Mouse (Mus musculus) C2C12 (cell line): Measurements from ENCODE around the gene Akr1c18. TPM values are rescaled to one million over a fixed set of nuclear protein-coding genes. Genes with fewer than 3 reads are reported as not detected.

Experiments
- H3K27me3 ChIP-seq: one replicate; pipeline ENCODE4 v1.6.1; 2011; ENCODE audit not compliant: control insufficient read depth, insufficient read depth, insufficient read length
- H3K36me3 ChIP-seq: one replicate; pipeline ENCODE4 v1.6.1; 2011; ENCODE audit not compliant: control insufficient read depth, insufficient read depth
- H3K4me3 ChIP-seq: one replicate; pipeline ENCODE4 v1.5.1; 2011; ENCODE audit warnings: mild to moderate bottlenecking, control low read depth; ENCODE audit not compliant: poor library complexity, insufficient read depth, severe bottlenecking
- H3K79me2 ChIP-seq: one replicate; pipeline ENCODE4 v1.6.1; 2011; ENCODE audit not compliant: control insufficient read depth, insufficient read depth
- H3K79me3 ChIP-seq: one replicate; pipeline ENCODE4 v1.6.1; 2011; ENCODE audit warnings: low read depth, control low read depth
- H3ac ChIP-seq: one replicate; pipeline ENCODE3; 2011; ENCODE audit warnings: low read depth; ENCODE audit not compliant: control insufficient read depth, insufficient read length
- CEBPB ChIP-seq: IDR thresholded peaks from one replicate; pipeline ENCODE4 v1.6.1; 2011; ENCODE audit warnings: low read depth, mild to moderate bottlenecking, control low read depth, moderate library complexity
- CTCF ChIP-seq: IDR thresholded peaks from one replicate; pipeline ENCODE4 v1.5.1; 2011; ENCODE audit not compliant: control insufficient read depth, insufficient read depth, insufficient read length
- FOSL1 ChIP-seq: IDR thresholded peaks from one replicate; pipeline ENCODE4 v1.8.0; 2011; ENCODE audit warnings: mild to moderate bottlenecking, low read length; ENCODE audit not compliant: poor library complexity, insufficient read depth, severe bottlenecking
- MAX ChIP-seq: IDR thresholded peaks from one replicate; pipeline ENCODE4 v1.6.1; 2011; ENCODE audit warnings: mild to moderate bottlenecking, control low read depth
- MYOD1 ChIP-seq: IDR thresholded peaks from one replicate; pipeline ENCODE4 v1.6.1; 2011; ENCODE audit warnings: low read depth; ENCODE audit not compliant: control insufficient read depth, insufficient read length
- MYOG ChIP-seq: IDR thresholded peaks from one replicate; pipeline ENCODE4 v1.6.1; 2011; ENCODE audit not compliant: control insufficient read depth, insufficient read length; ENCODE audit errors: extremely low read depth
- USF1 ChIP-seq: IDR thresholded peaks from one replicate; pipeline ENCODE4 v1.6.1; 2011; ENCODE audit warnings: low read depth, mild to moderate bottlenecking, control low read depth, moderate library complexity
- polyA plus RNA-seq: library from polyadenylated mRNA; unstranded; fragments of >200 nt; fragmentation: generic; extraction: Trizol; gene quantifications from one replicate; pipeline ENCODE4 v1.2.1, GENCODE M21; 2012; ENCODE audit warnings: missing spikeins

The Akr1c18 gene
- polyA plus RNA-seq, 1 experiment, result not detected

GRCm38 (mm10) chr13:4119181-4119904 lies 31.1 kb downstream of the Akr1c18 start:
- H3K79me3 ChIP-seq, result no peaks in the 10 kb centered on the region
- H3K79me2 ChIP-seq, result no peaks in the 10 kb centered on the region
- H3K4me3 ChIP-seq, result no peak overlapping the region
- H3K36me3 ChIP-seq, result no peaks in the 10 kb centered on the region
- TF ChIP-seq MAX (no peak), CTCF (no peak), USF1 (no peak), MYOG (no peak), MYOD1 (no peak), FOSL1 (no peak), CEBPB (no peak)
- no peak overlapping the region for H3ac ChIP-seq
- no peaks in the 10 kb centered on the region for H3K27me3 ChIP-seq

- no peak for TF ChIP-seq CEBPB
- TF ChIP-seq CTCF, result peak; percentile 59
- no peaks in the 10 kb centered on the region for H3K27me3 ChIP-seq
Observed at GRCm38 (mm10) chr13:4110281-4111188, 39.9 kb downstream of the Akr1c18 start.

GRCm38 (mm10) chr13:4102721-4103120 lies 47.7 kb downstream of the Akr1c18 start:
- Histone ChIP-seq H3K79me3 (no peaks in the 10 kb centered on the region), H3K27me3 (no peaks in the 10 kb centered on the region), H3K4me3 (no peak overlapping the region), H3K79me2 (no peaks in the 10 kb centered on the region), H3ac (no peak overlapping the region), H3K36me3 (no peaks in the 10 kb centered on the region)
- TF ChIP-seq USF1 (no peak), MYOD1 (no peak), MAX (no peak), MYOG (no peak), CTCF (no peak), CEBPB (no peak), FOSL1 (no peak)

More at GRCm38 (mm10) chr13:4110281-4111188, 39.9 kb downstream of the Akr1c18 start:
- H3K4me3 ChIP-seq, result no peak overlapping the region
- no peak overlapping the region for H3ac ChIP-seq
- H3K79me2 ChIP-seq, result no peaks in the 10 kb centered on the region
- no peaks in the 10 kb centered on the region for H3K36me3 ChIP-seq
- H3K79me3 ChIP-seq, result no peaks in the 10 kb centered on the region

GRCm38 (mm10) chr13:4101691-4102090 lies 48.8 kb downstream of the Akr1c18 start:
- no peaks in the 10 kb centered on the region for H3K79me3 ChIP-seq
- H3K4me3 ChIP-seq, result no peak overlapping the region
- H3K27me3 ChIP-seq, result no peaks in the 10 kb centered on the region
- H3ac ChIP-seq, result no peak overlapping the region
- TF ChIP-seq MYOG (no peak), USF1 (no peak), CTCF (no peak), FOSL1 (no peak), CEBPB (no peak), MYOD1 (no peak), MAX (no peak)
- H3K79me2 ChIP-seq, result no peaks in the 10 kb centered on the region
- H3K36me3 ChIP-seq, result no peaks in the 10 kb centered on the region

Other genes with a start within 250 kb of the Akr1c18 start
- gene Net1, start 232.4 kb downstream of the Akr1c18 start, polyA plus RNA-seq, result 27.3 TPM
- not detected for gene Tubal3, start 232.4 kb downstream of the Akr1c18 start, polyA plus RNA-seq
- not detected for gene Ucn3, start 205.3 kb downstream of the Akr1c18 start, polyA plus RNA-seq
- gene Akr1c14, start 101.6 kb downstream of the Akr1c18 start, polyA plus RNA-seq, result 0.05 TPM
- gene Akr1c13, start 40.5 kb upstream of the Akr1c18 start, polyA plus RNA-seq, result 9.2 TPM
- gene Akr1c19, start 78.0 kb upstream of the Akr1c18 start, polyA plus RNA-seq, result not detected
- 2.4 TPM for gene Akr1c12, start 128.8 kb upstream of the Akr1c18 start, polyA plus RNA-seq